Mouse (Mus musculus) spleen, adult 2 months (tissue): ENCODE measurements at regions not wholly inside any gene's neighbourhood (a gene's known extent, or its start where the extent isn't known, plus 50 kb on each side); places are given as distances from the start of the nearest gene placed in this dataset.
"Not testable (repeated sequence)": the region's sequence is repeated elsewhere in the genome, so short reads cannot be mapped to it uniquely, and the experiment has no call there.

Experiments used
- CTCF ChIP-seq: fragments of 200-500 bp; IDR thresholded peaks from 2 replicates; pipeline ENCODE4 v1.5.1; 2011; ENCODE audit warnings: mild to moderate bottlenecking, inconsistent platforms; ENCODE audit not compliant: insufficient read depth, insufficient read length, insufficient replicate concordance; ENCODE audit errors: extremely low read depth
- POLR2A ChIP-seq: fragments of 200-500 bp; IDR thresholded peaks from 2 replicates; pipeline ENCODE4 v1.6.1; 2011; ENCODE audit warnings: low read depth, low read length, inconsistent platforms

DNA sequence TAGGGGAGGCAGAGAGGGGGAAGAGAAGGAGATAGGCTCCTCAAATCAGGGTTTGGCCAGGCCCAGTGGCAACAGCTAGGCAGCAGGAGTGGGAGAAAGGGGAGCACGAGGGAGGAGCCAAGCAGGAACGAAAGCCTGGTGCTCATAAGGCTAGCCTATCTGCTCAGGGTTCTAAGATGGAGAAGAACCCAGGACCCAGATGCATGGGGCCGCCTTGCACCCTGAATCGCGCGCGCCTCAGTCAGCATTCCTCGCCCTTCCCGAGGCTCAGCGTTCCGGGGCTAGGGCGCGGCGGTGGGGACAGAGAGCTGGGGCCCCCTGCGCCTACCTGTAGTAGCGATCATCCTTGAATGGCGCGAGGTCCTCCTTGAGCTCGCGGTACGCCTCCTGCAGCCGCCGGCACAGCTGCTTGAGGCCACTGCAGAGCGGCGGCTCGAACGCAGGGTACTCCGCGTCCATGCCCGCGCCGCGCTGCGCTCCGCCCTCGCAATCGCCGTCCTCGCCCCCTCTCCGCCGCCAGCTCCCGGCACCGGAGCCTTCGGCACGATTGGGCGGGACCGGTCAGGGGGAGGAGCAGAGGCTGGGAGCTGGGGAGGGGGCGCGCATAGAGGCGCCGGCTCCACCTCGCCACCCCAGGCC, 60.1 kb downstream of the Dynlt1b start:
- TF ChIP-seq POLR2A, CTCF: not testable (repeated sequence)
